In the genomic region with DNA sequence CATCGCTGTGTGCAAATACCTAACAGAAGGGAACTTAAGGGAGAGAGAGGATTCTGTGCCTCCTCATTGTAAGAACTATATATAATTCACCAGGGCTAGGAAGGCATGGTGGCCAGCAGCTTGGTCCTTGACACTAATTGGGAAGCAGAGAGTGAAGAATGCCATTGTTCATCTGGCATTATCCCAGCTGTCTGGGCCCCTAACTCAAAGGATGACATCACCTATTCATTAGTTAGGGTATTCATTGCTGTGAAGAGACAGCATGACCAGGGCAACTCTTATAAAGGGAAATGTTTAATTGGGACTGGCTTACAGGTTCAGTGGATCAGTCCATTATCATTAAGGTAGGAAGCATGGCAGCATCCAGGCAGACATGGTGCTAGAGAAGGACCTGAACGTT, we compare ENCODE assay signal across 22 mouse cellular contexts.
"Had no signal": no experiment of that assay in that cellular context is flagged by ENCODE, and none has a peak within 500 bp of the region (broad histone marks: within the 10 kb centered on the region; RNA-seq: fewer than 3 reads in every experiment).

No protein-coding gene starts in this region.

- H3K4me2 ChIP-seq: limb, embryonic 12.5 days; limb, embryonic 15.5 days; liver, embryonic 11.5 days; lung, embryonic 14.5 days; midbrain, embryonic 12.5 days; midbrain, embryonic 15.5 days; neural tube, embryonic 12.5 days; neural tube, embryonic 15.5 days had no signal

- H3K27ac ChIP-seq: left cerebral cortex, adult 2 months; limb, embryonic 12.5 days; limb, embryonic 15.5 days; liver, embryonic 14.5 days; macrophage; midbrain, embryonic 12.5 days; midbrain, embryonic 15.5 days; neural tube, embryonic 12.5 days; neural tube, embryonic 15.5 days; stomach, postnatal 0 days had no signal

- H3K4me3 ChIP-seq: left cerebral cortex, adult 2 months; limb, embryonic 12.5 days; limb, embryonic 15.5 days; midbrain, embryonic 12.5 days; midbrain, embryonic 15.5 days; neural tube, embryonic 12.5 days; neural tube, embryonic 15.5 days had no signal

- H3K27me3 ChIP-seq: limb, embryonic 12.5 days; limb, embryonic 15.5 days; midbrain, embryonic 12.5 days; midbrain, embryonic 15.5 days; neural tube, embryonic 12.5 days; neural tube, embryonic 15.5 days had no signal

- H3K9me3 ChIP-seq: limb, embryonic 12.5 days; limb, embryonic 15.5 days; midbrain, embryonic 12.5 days; midbrain, embryonic 15.5 days; neural tube, embryonic 12.5 days; neural tube, embryonic 15.5 days had no signal

- H3K9ac ChIP-seq: limb, embryonic 12.5 days; limb, embryonic 15.5 days; liver, embryonic 14.5 days; liver, postnatal 0 days; lung, embryonic 14.5 days; midbrain, embryonic 12.5 days; midbrain, embryonic 15.5 days; neural tube, embryonic 12.5 days; neural tube, embryonic 15.5 days had no signal

- ATAC-seq: liver, postnatal 0 days; lung, postnatal 0 days; midbrain, embryonic 15.5 days had no signal

- H3K36me3 ChIP-seq: limb, embryonic 12.5 days; limb, embryonic 15.5 days; midbrain, embryonic 12.5 days; midbrain, embryonic 15.5 days; neural tube, embryonic 12.5 days; neural tube, embryonic 15.5 days had no signal

- H3K4me1 ChIP-seq: limb, embryonic 12.5 days; limb, embryonic 15.5 days; midbrain, embryonic 15.5 days; neural tube, embryonic 12.5 days; neural tube, embryonic 15.5 days had no signal

- DNase-seq: kidney, postnatal 10 days; kidney, postnatal 36 days; layer of hippocampus, postnatal 36 days; left cerebral cortex, postnatal 4 days; liver, postnatal 0 days; lung, embryonic 14.5 days; right cerebral cortex, postnatal 4 days; thymus, adult 2 months; thymus, postnatal 14 days; thymus, postnatal 4 days had no signal
